Mouse (Mus musculus) hindlimb bud, embryonic 11.5 days (tissue): ENCODE data around the gene Cux1.

ENCODE experiments used
- DNase-seq: peaks from one replicate; pipeline ENCODE4 v3.0.0-alpha.2; 2012; ENCODE audit warnings: low read depth, low spot score; ENCODE audit errors: extremely low spot score

The Cux1 gene

DNA sequence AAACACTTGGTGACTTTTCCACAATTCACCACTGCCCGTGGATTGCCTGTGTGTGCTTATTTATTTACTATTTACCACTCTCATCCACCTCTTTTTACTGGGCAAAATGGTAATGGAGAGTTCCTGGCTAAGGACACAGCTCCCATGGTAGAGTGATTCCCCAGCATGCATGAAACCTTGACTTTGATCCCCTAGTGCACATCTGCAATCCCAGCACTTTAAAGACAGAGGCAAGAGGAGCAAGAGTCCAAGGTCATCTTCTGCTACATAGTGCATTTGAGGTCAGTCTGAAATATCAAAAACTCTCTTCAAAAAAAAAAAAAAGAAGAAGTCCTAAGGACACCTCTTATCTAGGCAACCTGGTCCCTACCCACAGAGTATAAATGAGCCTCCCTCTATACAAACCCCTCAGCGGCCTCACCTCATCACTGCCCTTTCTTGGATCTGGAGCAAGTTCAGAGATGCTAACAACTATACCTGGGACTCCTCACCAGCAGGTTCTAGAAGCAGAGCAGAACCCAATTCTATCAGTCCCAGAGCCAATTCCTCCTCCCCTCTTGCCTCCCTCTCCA, 55.1 kb downstream of the Cux1 start:
- DNase-seq = no peak

DNA sequence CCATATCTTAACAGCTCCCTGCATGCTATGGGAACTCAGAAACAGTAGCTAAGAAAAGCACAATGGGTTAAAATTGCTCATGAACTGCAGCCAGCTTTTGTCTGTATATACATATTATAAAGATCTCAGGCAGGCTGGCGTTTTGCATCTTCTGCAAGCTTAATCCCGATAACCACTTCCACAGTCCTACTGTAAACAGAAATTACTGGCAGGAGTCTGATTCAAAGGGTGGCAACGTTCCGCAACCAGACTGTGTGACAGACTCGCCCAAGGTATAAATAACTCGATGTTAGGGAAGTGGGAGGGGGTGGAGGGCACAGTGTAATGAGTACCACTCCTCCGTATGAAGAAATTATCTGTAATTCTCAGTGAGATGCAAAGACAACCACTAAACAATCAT, 55.9 kb downstream of the Cux1 start:
- DNase-seq = no peak

DNA sequence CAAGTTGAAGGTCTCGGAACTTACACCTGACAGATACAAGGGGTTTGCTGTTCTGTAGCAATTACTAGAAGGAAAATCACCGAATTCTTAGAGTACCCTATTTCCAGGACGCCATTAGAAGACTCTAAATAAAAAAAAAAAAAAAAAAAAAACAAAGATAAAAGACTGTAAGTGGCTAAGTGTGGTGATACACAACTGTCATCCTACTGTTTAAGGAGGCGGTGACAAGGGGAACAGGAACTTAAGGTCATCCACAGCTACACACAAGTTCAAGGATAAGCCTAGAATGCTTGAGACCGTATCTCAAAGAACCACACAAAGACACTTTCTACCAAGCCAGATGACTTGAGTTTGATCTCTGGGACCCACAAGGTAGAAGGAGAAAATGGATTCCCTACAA, 56.7 kb downstream of the Cux1 start:
- DNase-seq = no peak

DNA sequence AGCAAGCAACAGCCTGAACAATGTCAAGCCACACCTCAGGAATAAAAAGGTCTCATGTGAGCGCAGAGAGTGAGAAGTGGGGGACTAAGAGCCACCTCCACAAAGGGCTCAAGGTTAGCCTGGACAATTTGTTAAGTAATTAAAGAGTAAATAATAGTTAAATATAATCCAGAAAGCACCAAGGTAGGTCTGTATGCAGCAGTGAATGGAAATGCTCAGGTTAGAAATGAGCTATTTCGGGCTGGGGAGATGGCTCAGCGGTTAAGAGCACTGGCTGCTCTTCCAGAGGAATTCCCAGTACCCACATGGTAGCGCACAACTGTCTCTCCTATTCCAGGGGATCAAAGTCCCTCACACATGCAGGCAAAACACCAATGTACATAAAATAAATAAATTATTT, 59.7 kb downstream of the Cux1 start:
- DNase-seq = no peak

DNA sequence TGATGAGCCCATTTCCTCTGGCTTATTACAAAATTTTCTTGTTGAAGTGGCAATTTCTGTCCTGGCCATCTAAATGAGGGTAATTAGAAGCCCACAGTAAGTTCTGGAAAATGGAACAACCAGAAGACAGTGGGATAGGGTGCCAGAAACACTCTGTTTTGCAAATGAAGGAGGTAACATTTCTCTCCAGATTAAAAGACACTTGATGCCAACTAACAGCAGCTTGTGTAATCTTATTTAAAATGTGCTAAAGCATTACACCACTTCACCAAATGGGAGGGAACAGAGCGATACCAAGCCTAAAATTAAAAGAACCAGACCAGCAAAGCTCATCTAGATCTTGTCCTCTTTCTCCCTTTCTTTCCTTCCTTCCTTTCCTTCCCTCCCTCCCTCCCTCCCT, 61.0 kb downstream of the Cux1 start:
- no peak for DNase-seq

DNA sequence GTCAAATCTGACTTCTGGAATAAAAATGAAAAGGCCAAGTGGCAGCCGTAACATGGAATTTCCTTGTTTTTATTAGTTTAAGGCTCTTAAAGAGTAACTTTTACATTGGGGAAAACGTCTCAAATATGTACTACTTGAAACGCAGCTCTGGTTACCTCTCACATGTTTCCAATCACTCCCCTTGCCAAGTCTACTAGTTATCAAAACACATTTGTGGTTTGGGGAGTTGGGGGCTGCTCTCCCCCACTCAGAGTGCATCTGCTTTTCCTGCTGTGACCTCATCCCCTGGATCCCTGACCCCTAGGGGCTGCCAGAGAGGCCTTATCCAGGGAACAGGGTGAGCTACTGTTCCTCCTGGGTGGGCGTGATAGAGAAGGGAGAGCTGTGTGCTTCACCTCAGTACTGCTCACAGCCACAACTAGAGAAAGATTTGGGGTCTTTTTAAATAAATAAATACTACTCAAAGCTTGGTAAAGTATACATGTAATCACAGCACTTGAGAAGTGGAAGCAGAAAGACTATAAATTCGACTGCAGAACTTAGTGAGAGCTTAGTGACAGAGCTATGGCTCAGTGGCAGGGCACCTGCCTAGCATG, 64.7 kb downstream of the Cux1 start:
- no peak for DNase-seq

DNA sequence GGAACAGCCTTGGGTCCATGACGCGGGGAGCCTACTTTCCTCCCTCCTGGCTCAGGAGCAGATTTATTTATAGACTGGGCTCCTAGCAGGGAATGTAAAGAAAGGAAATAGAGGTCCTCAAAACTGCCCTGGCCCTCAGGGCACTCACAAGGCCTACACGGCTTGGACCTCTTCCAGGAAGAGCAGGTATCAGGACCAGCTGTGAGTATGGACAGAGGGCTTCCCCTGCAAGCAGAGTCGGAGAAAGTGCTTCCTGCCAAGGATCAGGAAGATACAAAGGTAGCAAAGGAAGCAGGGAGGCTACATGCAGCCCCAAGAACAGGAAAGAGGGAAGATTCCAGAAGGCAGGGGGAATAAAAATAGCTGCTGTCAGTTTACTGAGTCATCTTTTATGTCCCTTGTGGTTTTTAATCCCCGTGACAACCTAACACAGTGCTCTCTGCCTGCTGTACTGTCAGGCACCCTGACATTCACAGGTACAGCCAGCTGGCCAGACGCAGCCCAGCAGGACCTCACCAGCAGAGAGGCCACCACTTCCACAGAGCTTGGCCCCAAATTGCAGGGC, 66.9 kb downstream of the Cux1 start:
- DNase-seq = no peak

DNA sequence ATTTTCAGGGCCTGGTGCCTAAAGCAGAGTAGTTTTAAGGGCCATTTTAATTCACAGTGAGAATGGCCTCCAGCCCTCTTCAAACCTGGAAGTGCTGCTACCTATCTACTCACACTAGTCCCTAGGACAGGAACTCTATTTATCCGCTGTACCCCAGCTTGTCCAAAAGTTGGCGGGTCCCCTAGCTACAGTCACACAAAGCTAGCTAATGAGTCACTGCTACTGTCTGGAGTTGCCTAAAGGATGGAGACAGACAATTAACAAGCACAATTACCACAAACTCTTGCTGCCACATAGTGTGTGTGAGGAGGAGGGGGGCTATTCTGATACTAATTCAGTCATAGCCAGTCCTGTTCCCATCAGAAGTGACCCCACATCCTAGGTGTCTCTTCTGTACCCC, 68.0 kb downstream of the Cux1 start:
- DNase-seq = no peak

DNA sequence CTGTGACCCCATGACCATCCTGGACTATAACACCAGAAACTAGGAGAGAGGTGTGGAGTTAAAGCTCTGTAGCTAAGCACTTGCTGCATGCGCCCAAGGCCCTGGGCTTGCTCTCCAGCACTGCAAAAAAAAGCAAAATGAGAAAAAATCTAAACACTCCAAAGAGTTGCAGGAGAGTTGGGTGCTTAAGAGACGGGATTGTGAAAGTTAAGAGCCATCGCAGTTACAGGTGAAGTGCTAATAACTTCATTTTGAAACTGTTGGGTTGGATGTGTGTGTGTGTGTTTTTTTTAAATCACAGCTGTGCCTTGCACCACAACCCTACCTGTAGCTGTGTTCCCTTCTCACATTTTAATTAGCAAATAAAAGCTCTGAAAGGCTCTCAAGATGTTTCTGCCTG, 68.5 kb downstream of the Cux1 start:
- DNase-seq = no peak

DNA sequence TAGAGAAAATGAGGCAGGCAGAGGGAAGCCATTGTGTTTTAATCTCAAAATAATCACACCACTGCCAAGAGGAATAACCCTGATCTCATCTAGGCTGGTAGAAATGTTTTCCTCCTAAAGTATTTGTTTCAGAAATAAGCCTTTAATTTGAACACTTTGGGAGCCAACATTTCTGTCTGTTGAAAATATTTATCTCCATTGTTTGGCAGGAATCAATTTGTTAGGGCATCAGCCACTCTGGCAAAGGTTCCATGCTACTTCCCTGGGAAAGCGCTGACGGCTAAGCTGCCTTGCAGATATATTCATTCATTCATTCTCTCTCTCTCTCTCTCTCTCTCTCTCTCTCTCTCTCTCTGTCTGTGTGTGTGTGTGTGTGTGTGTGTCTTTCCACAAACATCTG, 70.0 kb downstream of the Cux1 start:
- DNase-seq = no peak

DNA sequence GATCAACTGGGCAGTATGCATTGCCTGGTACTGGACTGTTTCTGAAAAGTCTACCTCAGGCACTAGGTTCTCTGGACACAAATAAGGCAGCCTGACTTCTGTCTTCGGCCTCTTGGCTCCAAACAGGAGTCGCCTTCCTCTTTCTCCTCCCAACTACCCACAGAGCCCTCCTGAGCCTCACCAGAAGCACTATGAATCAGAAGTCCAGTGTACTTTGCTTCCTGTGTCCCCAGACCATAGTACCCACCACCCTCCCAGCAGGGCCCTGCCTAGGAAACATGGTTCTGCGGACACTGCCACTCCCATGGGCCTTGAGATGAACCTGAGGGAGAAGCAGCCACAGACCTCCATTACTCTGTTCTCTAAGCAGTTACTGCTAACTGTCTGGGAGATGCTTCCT, 71.7 kb downstream of the Cux1 start:
- no peak for DNase-seq

DNA sequence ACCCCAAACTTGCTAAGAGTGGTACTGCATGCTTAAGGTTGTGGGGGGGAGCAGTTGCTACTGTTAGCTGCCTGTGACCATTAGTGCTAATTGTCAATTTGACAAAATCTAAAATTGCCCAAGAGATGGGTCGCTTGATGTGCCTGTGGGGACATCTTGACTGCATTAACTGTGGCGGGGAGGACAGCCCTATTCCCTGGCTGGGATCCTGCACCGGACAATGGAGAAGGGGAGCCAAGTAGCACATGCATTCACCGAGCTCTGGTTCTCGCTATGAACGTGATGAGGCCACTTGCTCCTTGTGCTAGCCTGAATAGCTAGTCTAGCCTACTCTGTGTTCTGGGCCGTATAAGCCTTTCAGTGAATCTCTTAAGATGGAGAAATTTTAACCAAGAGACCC, 72.4 kb downstream of the Cux1 start:
- no peak for DNase-seq

DNA sequence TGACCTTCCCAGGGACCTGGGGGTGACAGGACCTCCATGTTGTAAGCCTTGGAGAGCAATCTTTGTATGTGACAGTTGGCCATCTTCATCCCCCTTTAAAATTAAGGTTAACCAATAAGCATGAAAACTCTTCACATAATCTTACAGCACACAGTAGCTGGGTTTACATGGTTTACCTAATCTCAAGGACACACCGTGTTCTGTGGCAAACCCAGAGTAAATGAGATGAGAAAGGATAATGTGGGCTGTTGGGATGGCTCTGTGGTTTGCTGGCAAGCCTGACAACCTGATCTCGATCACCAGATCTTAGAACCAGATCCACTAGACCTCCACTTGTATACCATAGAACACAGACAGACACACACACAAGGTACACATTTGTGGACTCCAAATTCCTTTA, 73.0 kb downstream of the Cux1 start:
- no peak for DNase-seq

DNA sequence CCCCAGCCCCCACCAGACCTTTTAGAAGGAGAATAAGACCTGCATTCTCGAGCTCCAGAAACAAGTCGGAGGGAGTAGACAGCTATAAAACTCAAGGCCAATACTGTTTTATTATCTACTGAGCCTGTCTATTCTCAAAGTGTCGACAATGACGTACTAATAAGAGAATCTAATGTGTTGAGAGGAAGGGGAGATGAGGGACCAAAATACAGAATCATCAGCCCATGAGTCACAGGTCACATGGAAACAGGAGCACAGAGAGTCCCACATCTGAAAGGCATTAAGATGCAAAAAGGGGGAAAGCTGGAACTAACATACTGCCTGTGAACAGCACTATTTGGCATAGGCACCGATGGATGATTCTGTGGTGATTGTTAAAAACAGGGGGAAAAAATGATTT, 77.8 kb downstream of the Cux1 start:
- no peak for DNase-seq

DNA sequence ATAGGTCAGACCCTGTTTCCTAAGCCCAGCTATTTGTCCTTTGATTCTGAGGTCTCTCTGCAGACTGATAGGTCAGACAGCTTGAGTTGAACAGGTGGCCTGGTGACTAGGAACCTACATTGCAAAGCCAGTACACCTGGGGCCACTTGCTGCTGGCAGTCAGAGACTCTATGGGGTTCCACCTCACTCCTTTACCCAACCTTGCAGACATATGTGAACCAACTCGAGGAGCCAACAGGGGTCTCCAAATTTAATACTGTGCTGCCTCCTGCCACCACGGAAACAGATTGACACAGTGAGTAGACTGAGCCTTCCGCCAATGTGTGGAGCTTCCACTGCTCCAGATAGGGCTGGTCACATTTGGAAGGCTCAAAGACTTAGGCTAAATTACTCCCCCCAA, 78.6 kb downstream of the Cux1 start:
- DNase-seq = no peak

DNA sequence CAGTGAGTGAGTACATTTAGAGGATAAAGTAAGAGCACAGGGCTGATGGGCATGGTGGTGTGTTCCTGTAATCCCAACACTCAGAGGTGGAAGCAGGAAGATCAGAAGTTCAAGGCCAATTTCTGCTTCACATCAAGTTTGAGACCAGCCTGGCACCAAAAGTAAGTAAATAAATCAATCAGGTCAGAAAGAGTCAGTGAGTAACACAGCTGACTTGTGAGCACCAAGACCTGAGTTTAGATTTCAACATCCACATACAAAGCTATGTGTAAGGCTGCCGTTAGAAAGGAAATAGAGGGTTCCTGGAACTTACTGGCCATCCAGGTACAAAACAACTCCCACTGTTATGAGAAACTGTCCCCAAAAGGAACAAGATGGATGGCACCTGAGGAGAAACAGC, 79.1 kb downstream of the Cux1 start:
- DNase-seq = no peak

DNA sequence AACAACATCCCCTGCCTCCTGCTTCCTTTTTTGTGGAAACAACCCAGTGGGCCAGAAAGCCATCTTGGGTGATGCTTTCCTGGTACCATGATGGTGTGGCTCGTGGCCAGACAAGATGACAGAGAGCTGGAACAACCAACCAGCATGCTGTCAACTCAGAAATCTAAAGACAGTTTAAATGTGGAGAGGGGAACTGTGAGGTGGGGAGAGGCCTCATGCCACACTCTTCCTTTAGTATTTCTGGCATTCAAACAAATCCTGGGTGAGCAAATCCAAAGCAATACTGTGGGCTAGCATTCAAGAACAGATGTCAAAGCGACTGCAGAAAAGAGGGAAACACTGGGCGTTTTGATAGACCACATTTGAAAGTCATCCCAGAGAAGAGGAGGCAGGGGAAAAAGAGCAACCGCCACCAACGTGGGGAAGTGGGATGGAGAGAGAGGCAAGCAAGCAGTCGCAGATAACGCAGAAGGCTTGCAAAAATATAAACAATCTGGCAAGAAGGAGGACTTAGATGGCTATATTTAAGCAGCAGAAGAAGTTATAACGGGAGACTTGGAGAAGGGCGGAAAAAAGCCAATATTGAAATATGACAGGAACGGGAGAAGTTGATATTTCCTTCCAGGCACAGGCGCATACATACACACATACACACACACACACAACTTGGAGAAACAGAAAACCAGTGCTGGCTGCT, 79.7 kb downstream of the Cux1 start:
- no peak for DNase-seq

DNA sequence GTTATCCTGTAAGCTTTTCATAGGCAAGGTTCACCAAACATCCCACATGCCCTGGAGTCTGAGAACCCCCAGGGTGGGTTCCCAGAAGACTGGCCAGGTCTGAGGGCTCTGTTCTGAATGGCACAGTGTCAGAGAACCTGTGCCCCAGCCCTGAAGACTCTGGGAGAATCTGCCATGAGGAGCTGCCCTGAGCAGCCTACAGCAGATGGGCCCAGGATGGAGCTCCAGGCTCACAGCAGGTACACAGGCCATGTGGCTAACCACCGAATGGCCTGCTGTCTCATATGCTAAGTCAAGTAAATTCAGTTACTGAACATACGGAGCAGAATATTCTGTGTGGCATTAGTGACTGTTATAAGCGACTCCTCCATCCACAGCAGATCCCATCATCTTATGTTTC, 80.9 kb downstream of the Cux1 start:
- DNase-seq = no peak

DNA sequence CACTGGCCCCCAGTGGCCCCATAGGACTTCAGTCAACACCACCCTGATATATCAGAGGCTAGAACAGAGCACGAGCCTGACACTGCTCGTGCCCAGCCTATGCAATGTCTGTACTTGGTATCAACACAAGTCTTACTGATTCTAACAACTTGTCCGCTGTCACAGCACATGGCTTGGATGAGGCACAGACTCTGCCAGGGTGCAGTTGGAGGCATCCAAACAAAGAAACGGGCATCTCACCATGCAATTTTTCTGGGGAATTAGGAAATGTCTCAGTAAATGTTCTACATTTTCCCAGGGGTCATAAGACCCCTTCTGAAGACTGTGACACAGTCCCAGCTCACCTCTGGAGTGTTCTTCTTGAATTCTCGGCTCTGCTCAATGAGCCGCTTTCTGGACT, 81.9 kb downstream of the Cux1 start:
- no peak for DNase-seq

DNA sequence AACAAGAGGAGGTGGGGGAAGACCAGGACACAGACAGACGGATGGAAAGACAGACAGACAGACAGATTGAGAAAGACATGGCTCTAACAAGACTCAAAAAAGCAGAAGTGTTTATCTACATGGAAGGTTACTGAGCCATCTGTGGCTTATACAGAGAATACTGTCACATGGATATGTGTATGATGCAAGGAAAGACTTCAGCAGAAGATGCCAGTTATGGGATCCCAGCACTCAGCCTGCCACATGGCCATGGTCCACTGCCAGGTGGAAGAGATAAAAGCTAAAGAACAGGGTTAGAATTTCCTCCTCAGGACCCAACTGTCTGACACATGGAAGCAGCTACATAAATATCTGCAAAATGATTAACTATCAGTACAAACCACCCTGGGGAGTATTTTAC, 84.9 kb downstream of the Cux1 start:
- no peak for DNase-seq

DNA sequence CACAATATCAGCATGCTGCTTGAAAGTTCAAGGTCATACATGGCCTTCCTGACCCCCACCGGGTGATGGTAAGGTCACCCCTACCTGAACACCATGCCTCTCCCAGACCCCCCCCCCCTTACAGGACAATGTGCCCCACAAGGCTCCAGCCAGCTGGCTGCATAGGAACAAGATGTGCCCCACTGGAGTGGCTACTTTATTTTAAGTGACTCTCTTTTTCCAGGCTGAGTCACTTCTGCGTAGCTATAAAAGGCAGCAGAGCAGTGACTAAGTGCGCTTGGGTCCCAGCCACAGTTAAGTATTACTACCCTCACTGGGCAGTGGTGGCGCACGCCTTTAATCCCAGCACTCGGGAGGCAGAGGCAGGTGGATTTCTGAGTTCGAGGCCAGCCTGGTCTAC, 86.7 kb downstream of the Cux1 start:
- DNase-seq = no peak

DNA sequence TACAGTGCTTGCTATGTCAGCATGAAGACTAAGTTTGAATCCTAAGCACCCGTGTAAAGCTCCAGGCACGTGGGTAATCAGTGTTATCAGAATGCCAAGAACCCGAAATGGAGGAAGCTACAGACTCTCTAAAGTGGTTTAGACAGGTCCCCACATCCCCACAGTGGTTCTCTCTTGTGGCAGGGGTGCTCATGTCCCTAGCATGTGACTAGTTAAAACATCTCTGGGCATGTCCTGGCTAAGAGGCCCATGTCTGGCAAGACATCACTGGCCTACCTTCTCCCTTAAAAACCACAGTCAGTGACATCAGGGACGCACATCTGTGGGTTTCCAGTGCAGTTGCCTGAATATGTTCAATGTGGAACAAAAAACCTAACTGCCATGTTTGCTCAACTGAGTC, 87.5 kb downstream of the Cux1 start:
- DNase-seq = no peak
